Mouse (Mus musculus) hindbrain, postnatal 0 days (tissue): Measurements from ENCODE around the gene Rab7. TPM values are rescaled to one million over a fixed set of nuclear protein-coding genes. Genes with fewer than 3 reads are reported as not detected.

Source experiments
- ATAC-seq: fragments of 200-750 bp; cut with Nextera tagmentation; 2 replicates; pipeline ENCODE4 v1.8.0; 2017; ENCODE audit warnings: mild to moderate bottlenecking, moderate TSS enrichment, moderate library complexity
- DNase-seq: peaks from one replicate; pipeline ENCODE4 v3.0.0-alpha.2; 2015; ENCODE audit warnings: low spot score
- H3K27ac ChIP-seq: fragments of 300-500 bp; sonication (generic); 2 replicates; pipeline ENCODE4 v1.5.1; 2014; ENCODE audit warnings: mild to moderate bottlenecking
- H3K27me3 ChIP-seq: fragments of 300-500 bp; sonication (generic); 2 replicates; pipeline ENCODE4 v1.6.1; 2014; ENCODE audit warnings: low read length, mixed read lengths; ENCODE audit not compliant: insufficient read depth
- H3K36me3 ChIP-seq: fragments of 300-500 bp; sonication (generic); 2 replicates; pipeline ENCODE4 v1.6.1; 2014; ENCODE audit warnings: low read length, mixed read lengths; ENCODE audit not compliant: insufficient read depth
- H3K4me1 ChIP-seq: fragments of 300-500 bp; sonication (generic); 2 replicates; pipeline ENCODE4 v1.6.1; 2014; ENCODE audit warnings: antibody characterized with exemption, low read length, mixed read lengths; ENCODE audit not compliant: insufficient read depth
- H3K4me2 ChIP-seq: fragments of 300-500 bp; sonication (generic); 2 replicates; pipeline ENCODE4 v1.6.1; 2014; ENCODE audit warnings: low read depth, mild to moderate bottlenecking, low read length, moderate library complexity, mixed read lengths
- H3K4me3 ChIP-seq: fragments of 300-500 bp; sonication (generic); 2 replicates; pipeline ENCODE4 v1.5.1; 2014; ENCODE audit warnings: low read length
- H3K9ac ChIP-seq: fragments of 300-500 bp; sonication (generic); replicated peaks from 2 replicates; pipeline ENCODE4 v1.6.1; 2014; ENCODE audit warnings: mild to moderate bottlenecking, low read length, moderate library complexity, mixed read lengths
- H3K9me3 ChIP-seq: fragments of 300-500 bp; sonication (generic); 2 replicates; pipeline ENCODE4 v1.6.1; 2016; ENCODE audit warnings: low read length, mixed read lengths
- CTCF ChIP-seq: IDR thresholded peaks from 2 replicates; pipeline ENCODE4 v1.5.1; 2016; ENCODE audit warnings: antibody characterized with exemption, control low read depth, low read depth
- WGBS: fragments of 180-500 bp; shearing (Covaris S2); extraction: QIAGEN DNeasy Blood & Tissue Kit; methylation state at CpG from one replicate; pipeline ENCODE4 v1.1.7; 2014; 5-methylcytosine and 5-hydroxymethylcytosine counted together
- polyA plus RNA-seq: library from polyadenylated mRNA; unstranded; fragments of >200 nt; fragmentation: Nextera tagmentation; extraction: Ambion mirVana; gene quantifications from 2 replicates; pipeline ENCODE4 v1.2.1, GENCODE M21; 2015
- total RNA-seq: library from RNA; depleted of rRNA; stranded (reverse); fragments of >200 nt; gene quantifications from 2 replicates; pipeline ENCODE4 v1.2.3, GENCODE M21; 2014

The Rab7 gene
- total and polyA plus RNA-seq, 2 experiments from 2014 or later = 90.0 to 345 TPM

- Histone ChIP-seq H3K4me2 (no peak overlapping the region), H3K9me3 (no peaks in the 10 kb centered on the region), H3K4me3 (no peak overlapping the region), H3K36me3 (no peaks in the 10 kb centered on the region), H3K27ac (no peak overlapping the region), H3K9ac (no peak overlapping the region), H3K27me3 (no peaks in the 10 kb centered on the region), H3K4me1 (no peaks in the 10 kb centered on the region)
- WGBS = 65% methylated on average over 5 of the region's 5 CpGs
- no peak for DNase-seq
- ATAC-seq = no peak
- TF ChIP-seq CTCF = no peak
Measured at GRCm38 (mm10) chr6:88027390-88027789, 17.7 kb downstream of the Rab7 start.

- TF ChIP-seq CTCF = no peak
- Histone ChIP-seq H3K4me3 (no peak overlapping the region), H3K27ac (no peak overlapping the region), H3K4me2 (no peak overlapping the region), H3K9me3 (no peaks in the 10 kb centered on the region), H3K27me3 (no peaks in the 10 kb centered on the region), H3K9ac (no peak overlapping the region), H3K4me1 (no peaks in the 10 kb centered on the region), H3K36me3 (no peaks in the 10 kb centered on the region)
- no peak for ATAC-seq
- 96% methylated on average over 10 of the region's 10 CpGs for WGBS
- no peak for DNase-seq
Measured at GRCm38 (mm10) chr6:88023316-88023890, 21.7 kb downstream of the Rab7 start.

GRCm38 (mm10) chr6:88019154-88019553, 25.9 kb downstream of the Rab7 start:
- Histone ChIP-seq H3K4me2 (no peak overlapping the region), H3K9ac (no peak overlapping the region), H3K4me1 (no peaks in the 10 kb centered on the region; the same call in 1 of the 2 replicates), H3K27me3 (no peaks in the 10 kb centered on the region), H3K27ac (no peak overlapping the region), H3K36me3 (no peaks in the 10 kb centered on the region), H3K9me3 (no peaks in the 10 kb centered on the region), H3K4me3 (no peak overlapping the region)
- no peak for ATAC-seq
- 71% methylated on average over 2 of the region's 2 CpGs for WGBS
- no peak for TF ChIP-seq CTCF
- no peak for DNase-seq

- no peaks in the 10 kb centered on the region for H3K36me3 ChIP-seq
- DNase-seq (no peak), ATAC-seq (no peak)
- no peak overlapping the region for H3K4me2 ChIP-seq
- H3K9me3 ChIP-seq = no peaks in the 10 kb centered on the region
- H3K27me3 ChIP-seq = no peaks in the 10 kb centered on the region
- no peak overlapping the region for H3K4me3 ChIP-seq
- H3K27ac ChIP-seq = no peak overlapping the region
- 56% methylated on average over 4 of the region's 4 CpGs for WGBS
- no peak for TF ChIP-seq CTCF
- H3K4me1 ChIP-seq = no peaks in the 10 kb centered on the region; the same call in 1 of the 2 replicates
- no peak overlapping the region for H3K9ac ChIP-seq
Measured at GRCm38 (mm10) chr6:88017821-88018220, 27.2 kb downstream of the Rab7 start.

- TF ChIP-seq CTCF = no peak
- 91% methylated on average over 2 of the region's 2 CpGs for WGBS
- Histone ChIP-seq H3K4me3 (no peak overlapping the region), H3K9me3 (no peaks in the 10 kb centered on the region), H3K9ac (no peak overlapping the region), H3K27ac (no peak overlapping the region), H3K27me3 (no peaks in the 10 kb centered on the region), H3K4me2 (no peak overlapping the region), H3K4me1 (no peaks in the 10 kb centered on the region; the same call in 1 of the 2 replicates), H3K36me3 (no peaks in the 10 kb centered on the region)
- ATAC-seq = no peak
- DNase-seq = no peak
Measured at GRCm38 (mm10) chr6:88015797-88016196, 29.3 kb downstream of the Rab7 start.

GRCm38 (mm10) chr6:88013456-88013855, 31.6 kb downstream of the Rab7 start:
- no peaks in the 10 kb centered on the region for H3K9me3 ChIP-seq
- H3K36me3 ChIP-seq = peaks cover 9% of the 10 kb centered on the region; the same call in 1 of the 2 replicates
- ATAC-seq (no peak), DNase-seq (no peak)
- H3K27me3 ChIP-seq = no peaks in the 10 kb centered on the region
- 78% methylated on average over 4 of the region's 4 CpGs for WGBS
- no peak overlapping the region for H3K9ac ChIP-seq
- H3K4me2 ChIP-seq = no peak overlapping the region
- no peak for TF ChIP-seq CTCF
- H3K27ac ChIP-seq = no peak overlapping the region
- no peaks in the 10 kb centered on the region; the same call in 1 of the 2 replicates for H3K4me1 ChIP-seq
- no peak overlapping the region for H3K4me3 ChIP-seq

- no peak overlapping the region for H3K4me3 ChIP-seq
- H3K36me3 ChIP-seq = peaks cover 17% of the 10 kb centered on the region
- ATAC-seq (no peak), DNase-seq (no peak)
- H3K4me2 ChIP-seq = no peak overlapping the region
- no peak for TF ChIP-seq CTCF
- H3K27ac ChIP-seq = no peak overlapping the region
- H3K27me3 ChIP-seq = no peaks in the 10 kb centered on the region
- WGBS = 91% methylated on average over 2 of the region's 2 CpGs
- no peaks in the 10 kb centered on the region for H3K9me3 ChIP-seq
- H3K4me1 ChIP-seq = no peaks in the 10 kb centered on the region
- no peak overlapping the region for H3K9ac ChIP-seq
Measured at GRCm38 (mm10) chr6:88012601-88013000, 32.5 kb downstream of the Rab7 start.
